Mouse (Mus musculus): ENCODE measurements around the gene Tas2r108. TPM values are rescaled to one million over a fixed set of nuclear protein-coding genes. Genes with fewer than 3 reads are reported as not detected.

Tas2r108 gene
- not detected for polyA plus RNA-seq (2012; fragmentation: generic; extraction: Trizol)
- long read RNA-seq, experiment 1 = 0 reads
- long read RNA-seq, experiment 2 = 0 reads

- H3K36me3 ChIP-seq (ENCODE audit: control insufficient read depth, insufficient read depth) = no peaks in the 10 kb centered on the region
- H3K27me3 ChIP-seq (ENCODE audit: control insufficient read depth, insufficient read depth, insufficient read length) = no peaks in the 10 kb centered on the region
- H3K79me2 ChIP-seq (ENCODE audit: control insufficient read depth, insufficient read depth) = no peaks in the 10 kb centered on the region
- TF ChIP-seq MYOG (IDR thresholded peaks at IDR 0.05; ENCODE audit: control insufficient read depth, extremely low read depth, insufficient read length) (no peak), FOSL1 (IDR thresholded peaks at IDR 0.05; ENCODE audit: insufficient read depth, low read length, poor library complexity, severe bottlenecking) (no peak), MYOD1 (IDR thresholded peaks at IDR 0.05; ENCODE audit: control insufficient read depth, insufficient read length, low read depth) (no peak), CEBPB (IDR thresholded peaks at IDR 0.05; ENCODE audit: low read depth) (no peak), USF1 (IDR thresholded peaks at IDR 0.05; ENCODE audit: low read depth) (no peak), CTCF (IDR thresholded peaks at IDR 0.05; ENCODE audit: control insufficient read depth, insufficient read depth, insufficient read length) (no peak), MAX (IDR thresholded peaks at IDR 0.05) (no peak)
- no peak within 1 kb of the TSS for H3K4me3 ChIP-seq (ENCODE audit: insufficient read depth, poor library complexity, severe bottlenecking)
- no peak within 1 kb of the TSS for H3ac ChIP-seq (ENCODE audit: control insufficient read depth, insufficient read length, low read depth)
- H3K79me3 ChIP-seq (ENCODE audit: low read depth) = no peaks in the 10 kb centered on the region
These were observed at the start of gene Tas2r108 for GRCm38 (mm10) chr6:40493229-40493628. Gene Tas2r108 (plus strand): TSS chr6:40493529.

DNA sequence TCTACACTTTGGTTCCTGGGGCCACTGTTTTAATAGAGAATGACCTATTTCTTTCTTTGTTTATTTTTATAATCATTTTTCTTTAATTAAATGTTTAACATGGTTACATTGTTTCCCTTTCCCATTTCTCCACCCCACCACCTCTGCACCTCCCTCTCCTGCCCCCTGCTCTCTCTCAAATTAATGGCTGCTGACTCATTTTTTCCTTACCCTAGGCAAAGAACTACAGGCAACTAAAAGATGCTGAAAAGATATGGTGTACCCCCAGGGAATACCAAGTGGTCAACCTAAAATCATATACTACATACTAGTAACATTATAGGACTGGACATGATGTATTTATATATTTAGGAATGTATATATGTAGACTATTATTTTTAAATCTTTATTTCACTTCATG, 44.7 kb upstream of the Tas2r108 start:
- peaks cover 11% of the 10 kb centered on the region for H3K27me3 ChIP-seq (ENCODE audit: control insufficient read depth, insufficient read depth, insufficient read length)
- TF ChIP-seq CTCF (IDR thresholded peaks at IDR 0.05; ENCODE audit: control insufficient read depth, insufficient read depth, insufficient read length) = no peak
- no peak for TF ChIP-seq CEBPB (IDR thresholded peaks at IDR 0.05; ENCODE audit: low read depth)

GRCm38 (mm10) chr6:40454436-40455041, 38.8 kb upstream of the Tas2r108 start:
- Histone ChIP-seq H3K36me3 (ENCODE audit: control insufficient read depth, insufficient read depth) (no peaks in the 10 kb centered on the region), H3K4me3 (ENCODE audit: insufficient read depth, poor library complexity, severe bottlenecking) (no peak overlapping the region), H3K79me3 (ENCODE audit: low read depth) (no peaks in the 10 kb centered on the region), H3K79me2 (ENCODE audit: control insufficient read depth, insufficient read depth) (no peaks in the 10 kb centered on the region), H3ac (ENCODE audit: control insufficient read depth, insufficient read length, low read depth) (no peak overlapping the region), H3K27me3 (ENCODE audit: control insufficient read depth, insufficient read depth, insufficient read length) (no peaks in the 10 kb centered on the region)
- TF ChIP-seq MYOG (IDR thresholded peaks at IDR 0.05; ENCODE audit: control insufficient read depth, extremely low read depth, insufficient read length) = no peak
- TF ChIP-seq FOSL1 (IDR thresholded peaks at IDR 0.05; ENCODE audit: insufficient read depth, low read length, poor library complexity, severe bottlenecking) = no peak
- TF ChIP-seq MAX (IDR thresholded peaks at IDR 0.05) = no peak

More for the DNA sequence above, 44.7 kb upstream of the Tas2r108 start:
- H3K79me2 ChIP-seq (ENCODE audit: control insufficient read depth, insufficient read depth) = no peaks in the 10 kb centered on the region
- H3K79me3 ChIP-seq (ENCODE audit: low read depth) = no peaks in the 10 kb centered on the region
- no peak overlapping the region for H3K4me3 ChIP-seq (ENCODE audit: insufficient read depth, poor library complexity, severe bottlenecking)
- H3ac ChIP-seq (ENCODE audit: control insufficient read depth, insufficient read length, low read depth) = no peak overlapping the region
- no peaks in the 10 kb centered on the region for H3K36me3 ChIP-seq (ENCODE audit: control insufficient read depth, insufficient read depth)

DNA sequence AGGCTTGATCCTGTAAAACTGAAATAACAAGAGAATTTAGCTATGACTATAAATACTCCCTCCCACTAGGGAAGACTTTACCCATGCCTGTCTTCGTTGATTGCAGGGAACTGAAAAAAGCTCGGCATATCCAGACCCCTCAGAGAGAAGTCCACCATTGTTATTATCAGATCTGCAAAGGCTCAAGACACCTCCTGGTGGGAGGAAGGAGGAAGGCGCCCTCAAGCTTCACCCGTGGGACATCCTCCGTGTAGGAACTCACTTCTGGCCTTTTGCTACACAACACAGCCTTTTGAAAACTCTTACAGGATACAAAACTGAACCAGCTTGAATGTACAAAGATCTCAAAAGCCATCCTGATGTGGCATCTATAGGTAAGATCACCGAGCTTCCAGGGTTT, 27.6 kb upstream of the Tas2r108 start:
- no peaks in the 10 kb centered on the region for H3K27me3 ChIP-seq (ENCODE audit: control insufficient read depth, insufficient read depth, insufficient read length)
- H3K4me3 ChIP-seq (ENCODE audit: insufficient read depth, poor library complexity, severe bottlenecking) = no peak overlapping the region
- H3K79me3 ChIP-seq (ENCODE audit: low read depth) = no peaks in the 10 kb centered on the region
- H3K36me3 ChIP-seq (ENCODE audit: control insufficient read depth, insufficient read depth) = no peaks in the 10 kb centered on the region
- H3K79me2 ChIP-seq (ENCODE audit: control insufficient read depth, insufficient read depth) = no peaks in the 10 kb centered on the region
- H3ac ChIP-seq (ENCODE audit: control insufficient read depth, insufficient read length, low read depth) = no peak overlapping the region
- TF ChIP-seq CEBPB (IDR thresholded peaks at IDR 0.05; ENCODE audit: low read depth) (no peak), FOSL1 (IDR thresholded peaks at IDR 0.05; ENCODE audit: insufficient read depth, low read length, poor library complexity, severe bottlenecking) (no peak), MAX (IDR thresholded peaks at IDR 0.05) (no peak)

GRCm38 (mm10) chr6:40470916-40471719, 22.2 kb upstream of the Tas2r108 start, which contains the start of gene Ssbp1:
Gene Ssbp1 (plus strand): TSS chr6:40471352.
- Histone ChIP-seq H3K4me3 (ENCODE audit: insufficient read depth, poor library complexity, severe bottlenecking) (peak within 1 kb of the TSS; percentile 84), H3K79me3 (ENCODE audit: low read depth) (peaks cover 20% of the 10 kb centered on the region), H3ac (ENCODE audit: control insufficient read depth, insufficient read length, low read depth) (peak within 1 kb of the TSS; percentile 86), H3K36me3 (ENCODE audit: control insufficient read depth, insufficient read depth) (peaks cover 34% of the 10 kb centered on the region), H3K79me2 (ENCODE audit: control insufficient read depth, insufficient read depth) (peaks cover 28% of the 10 kb centered on the region), H3K27me3 (ENCODE audit: control insufficient read depth, insufficient read depth, insufficient read length) (no peaks in the 10 kb centered on the region)
- TF ChIP-seq MYOG (IDR thresholded peaks at IDR 0.05; ENCODE audit: control insufficient read depth, extremely low read depth, insufficient read length) (no peak), MYOD1 (IDR thresholded peaks at IDR 0.05; ENCODE audit: control insufficient read depth, insufficient read length, low read depth) (no peak), MAX (IDR thresholded peaks at IDR 0.05) (peak; percentile 70), USF1 (IDR thresholded peaks at IDR 0.05; ENCODE audit: low read depth) (peak; percentile 7), CEBPB (IDR thresholded peaks at IDR 0.05; ENCODE audit: low read depth) (no peak)

- Histone ChIP-seq H3K36me3 (ENCODE audit: control insufficient read depth, insufficient read depth) (peaks cover 39% of the 10 kb centered on the region), H3K79me2 (ENCODE audit: control insufficient read depth, insufficient read depth) (peaks cover 28% of the 10 kb centered on the region), H3K4me3 (ENCODE audit: insufficient read depth, poor library complexity, severe bottlenecking) (peak overlapping the region; percentile 84), H3ac (ENCODE audit: control insufficient read depth, insufficient read length, low read depth) (peak overlapping the region; percentile 86), H3K79me3 (ENCODE audit: low read depth) (peaks cover 20% of the 10 kb centered on the region), H3K27me3 (ENCODE audit: control insufficient read depth, insufficient read depth, insufficient read length) (no peaks in the 10 kb centered on the region)
- no peak for TF ChIP-seq MAX (IDR thresholded peaks at IDR 0.05)
- no peak for TF ChIP-seq FOSL1 (IDR thresholded peaks at IDR 0.05; ENCODE audit: insufficient read depth, low read length, poor library complexity, severe bottlenecking)
- TF ChIP-seq CEBPB (IDR thresholded peaks at IDR 0.05; ENCODE audit: low read depth) = no peak
- TF ChIP-seq MYOG (IDR thresholded peaks at IDR 0.05; ENCODE audit: control insufficient read depth, extremely low read depth, insufficient read length) = no peak
These were observed 21.7 kb upstream of the Tas2r108 start for GRCm38 (mm10) chr6:40471720-40472010.
